Mouse (Mus musculus) urinary bladder, postnatal 10 days (tissue): ENCODE measurements around the gene Eef2.
"Not testable (repeated sequence)": the region's sequence is repeated elsewhere in the genome, so short reads cannot be mapped to it uniquely, and the experiment has no call there.

Experiments used
- DNase-seq: peaks from one replicate; pipeline ENCODE4 v3.0.0; 2022; ENCODE audit warnings: low spot score

The Eef2 gene

GRCm38 (mm10) chr10:81180946-81181345 is 4.5 kb downstream of the Eef2 start:
- DNase-seq: no peak

GRCm38 (mm10) chr10:81181860-81182259 is 5.4 kb downstream of the Eef2 start:
- DNase-seq: not testable (repeated sequence)

- DNase-seq: peak; percentile 84
Observed at GRCm38 (mm10) chr10:81182336-81183333, 6.2 kb downstream of the Eef2 start, which contains the start of gene Dapk3. Gene Dapk3, plus strand, starts transcription at chr10:81183005.

GRCm38 (mm10) chr10:81183805-81184204 is 7.4 kb downstream of the Eef2 start, which contains the start of gene 4930442H23Rik:
Gene 4930442H23Rik, minus strand, starts transcription at chr10:81183849.
- no peak for DNase-seq

GRCm38 (mm10) chr10:81184765-81185164 is 8.3 kb downstream of the Eef2 start:
- DNase-seq: no peak

- DNase-seq: no peak
Observed at GRCm38 (mm10) chr10:81187161-81187560, 10.7 kb downstream of the Eef2 start.

GRCm38 (mm10) chr10:81189821-81190220 is 13.4 kb downstream of the Eef2 start:
- DNase-seq: no peak

GRCm38 (mm10) chr10:81190236-81190911 is 13.9 kb downstream of the Eef2 start:
- no peak for DNase-seq

- DNase-seq: no peak
Observed at GRCm38 (mm10) chr10:81190912-81191321, 14.5 kb downstream of the Eef2 start.

- DNase-seq: no peak
Observed at GRCm38 (mm10) chr10:81191342-81191982, 15.0 kb downstream of the Eef2 start.

- no peak for DNase-seq
Observed at GRCm38 (mm10) chr10:81192270-81192967, 16.0 kb downstream of the Eef2 start.

- DNase-seq: no peak
Observed at GRCm38 (mm10) chr10:81192968-81193501, 16.6 kb downstream of the Eef2 start.

GRCm38 (mm10) chr10:81193991-81194774 is 17.8 kb downstream of the Eef2 start:
- no peak for DNase-seq

- no peak for DNase-seq
Observed at GRCm38 (mm10) chr10:81195300-81195699, 18.9 kb downstream of the Eef2 start.

GRCm38 (mm10) chr10:81196470-81197065 is 20.1 kb downstream of the Eef2 start:
- DNase-seq: no peak

GRCm38 (mm10) chr10:81197305-81197704 is 20.9 kb downstream of the Eef2 start:
- DNase-seq: no peak

GRCm38 (mm10) chr10:81198230-81198629 is 21.8 kb downstream of the Eef2 start:
- no peak for DNase-seq

GRCm38 (mm10) chr10:81198990-81199389 is 22.6 kb downstream of the Eef2 start:
- no peak for DNase-seq

- no peak for DNase-seq
Observed at GRCm38 (mm10) chr10:81200141-81200540, 23.7 kb downstream of the Eef2 start.

GRCm38 (mm10) chr10:81200605-81201287 is 24.3 kb downstream of the Eef2 start:
- DNase-seq: no peak
